Mouse (Mus musculus): ENCODE results near the gene Stac3.

- no peak for TF ChIP-seq POLR2A (IDR thresholded peaks at IDR 0.05; ENCODE audit: low read depth, low read length)
- no peak for TF ChIP-seq CTCF (conservative IDR thresholded peaks at IDR 0.05; ENCODE audit: insufficient read depth, insufficient read length, low read depth, low read length)
Observed at GRCm38 (mm10) chr10:127471281-127471988, 30.1 kb upstream of the Stac3 start.
